8 mouse cellular contexts compared by ENCODE assay signal in the genomic region with DNA sequence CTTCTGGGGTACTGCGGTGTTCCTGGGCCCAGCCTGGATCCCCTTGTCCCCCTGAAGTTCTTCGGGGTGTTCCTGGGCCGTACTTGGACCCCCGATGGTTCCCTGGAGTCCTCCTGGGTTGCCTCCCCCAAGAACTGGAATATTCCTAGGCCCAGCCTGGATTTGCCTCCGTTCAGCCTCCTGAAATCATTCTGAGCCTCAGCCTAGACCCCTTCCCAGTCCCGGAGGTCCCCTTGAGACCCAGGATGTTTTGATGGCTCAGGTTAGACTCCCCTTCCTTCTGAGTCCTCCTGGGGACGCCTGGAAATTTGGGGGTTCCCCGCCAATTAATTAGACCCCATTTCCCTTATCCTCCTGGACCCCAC. TPM values are rescaled to one million over a fixed set of nuclear protein-coding genes. Genes with fewer than 3 reads are reported as not detected.
DNase-seq lines count a peak whose midpoint lies in the region; ATAC-seq lines count a peak whose summit lies in the region.

No protein-coding gene starts in this region.

- no peak for DNase-seq in heart, postnatal 14 days
- DNase-seq in R1 (ENCODE audit: low read depth, low spot score), result peak; percentile 48
- no peak for DNase-seq in hindbrain, embryonic 11.5 days (ENCODE audit: low spot score)
- DNase-seq in midbrain, embryonic 11.5 days (ENCODE audit: low spot score, missing footprints), result no peak
- DNase-seq in urinary bladder, postnatal 36 days (ENCODE audit: low spot score in 2 of 2), result no peak
- no peak for DNase-seq in layer of hippocampus, adult 9-10 months (ENCODE audit: low spot score)

- H3K4me1 ChIP-seq in heart, embryonic 16.5 days (ENCODE audit: control insufficient read depth, insufficient read depth, low read length), result peaks cover 13% of the 10 kb centered on the region
- H3K4me1 ChIP-seq in hindbrain, embryonic 11.5 days (replicated peaks; ENCODE audit: control insufficient read depth, insufficient read depth, low read length), result peaks cover 8% of the 10 kb centered on the region
- peaks cover 15% of the 10 kb centered on the region for H3K4me1 ChIP-seq in midbrain, embryonic 11.5 days (ENCODE audit: control insufficient read depth, insufficient read depth, low read length)

- H3K36me3 ChIP-seq in heart, embryonic 16.5 days (ENCODE audit: control insufficient read depth, insufficient read depth), result no peaks in the 10 kb centered on the region
- no peaks in the 10 kb centered on the region for H3K36me3 ChIP-seq in hindbrain, embryonic 11.5 days (ENCODE audit: control insufficient read depth, insufficient read depth, low read length)
- no peaks in the 10 kb centered on the region for H3K36me3 ChIP-seq in midbrain, embryonic 11.5 days (ENCODE audit: control insufficient read depth, insufficient read depth, low read length)

- intact Hi-C loops in heart, postnatal 14 days (cut with DNase I), result loop anchor here (5.0 kb wide), 2 partner anchors 35 to 60 kb away; no protein-coding TSS in a partner anchor

- H3K4me2 ChIP-seq in heart, embryonic 16.5 days (ENCODE audit: low read depth, low read length), result peak overlapping the region; percentile 88
- H3K4me2 ChIP-seq in hindbrain, embryonic 11.5 days (replicated peaks; ENCODE audit: low read depth, low read length), result peak overlapping the region; percentile 85
- H3K4me2 ChIP-seq in midbrain, embryonic 11.5 days, result peak overlapping the region; percentile 83

- peak overlapping the region; percentile 98 for H3K4me3 ChIP-seq in heart, embryonic 16.5 days (ENCODE audit: low read length)
- peak overlapping the region; percentile 92 for H3K4me3 ChIP-seq in hindbrain, embryonic 11.5 days (ENCODE audit: low read depth, low read length)
- H3K4me3 ChIP-seq in midbrain, embryonic 11.5 days (ENCODE audit: low read depth, low read length), result peak overlapping the region; percentile 94

- ATAC-seq in heart, embryonic 16.5 days (replicated peaks; ENCODE audit: extremely low read depth, insufficient read depth, low FRiP score), result no peak; the same call in 1 of the 2 replicates
- peak; percentile 41 for ATAC-seq in hindbrain, embryonic 11.5 days (ENCODE audit: low FRiP score)
- peak; percentile 35; the same call in 1 of the 2 replicates for ATAC-seq in midbrain, embryonic 11.5 days (ENCODE audit: low FRiP score)
- no peak for ATAC-seq in CD4-positive, CD25-positive, alpha-beta regulatory T cell, adult 4 months

- H3K27me3 ChIP-seq in heart, embryonic 16.5 days (ENCODE audit: control insufficient read depth, insufficient read depth, low read length), result no peaks in the 10 kb centered on the region
- H3K27me3 ChIP-seq in hindbrain, embryonic 11.5 days (ENCODE audit: control insufficient read depth, insufficient read depth, low read length), result no peaks in the 10 kb centered on the region
- H3K27me3 ChIP-seq in midbrain, embryonic 11.5 days (ENCODE audit: control insufficient read depth, insufficient read depth, low read length), result no peaks in the 10 kb centered on the region

- peak overlapping the region; percentile 100 for H3K9ac ChIP-seq in heart, embryonic 16.5 days (ENCODE audit: low read length)
- H3K9ac ChIP-seq in hindbrain, embryonic 11.5 days (ENCODE audit: low read depth, low read length), result peak overlapping the region; percentile 97
- peak overlapping the region; percentile 99 for H3K9ac ChIP-seq in midbrain, embryonic 11.5 days (ENCODE audit: low read length)

- WGBS in heart, embryonic 16.5 days, result 28% methylated on average over 8 of the region's 8 CpGs
- WGBS in hindbrain, embryonic 11.5 days, result 18% methylated on average over 8 of the region's 8 CpGs
- 21% methylated on average over 8 of the region's 8 CpGs for WGBS in midbrain, embryonic 11.5 days

- H3K27ac ChIP-seq in heart, embryonic 16.5 days (ENCODE audit: low read length), result peak overlapping the region; percentile 72
- no peak overlapping the region for H3K27ac ChIP-seq in hindbrain, embryonic 11.5 days (ENCODE audit: low read depth, low read length)
- H3K27ac ChIP-seq in midbrain, embryonic 11.5 days (ENCODE audit: low read depth, low read length), result 0 out of 2 replicates have a peak overlapping the region, but pooled peaks have one; percentile 20

- no peaks in the 10 kb centered on the region for H3K9me3 ChIP-seq in heart, embryonic 16.5 days (replicated peaks; ENCODE audit: control insufficient read depth, low read length)
- no peaks in the 10 kb centered on the region for H3K9me3 ChIP-seq in hindbrain, embryonic 11.5 days (ENCODE audit: control insufficient read depth, low read length)
- no peaks in the 10 kb centered on the region for H3K9me3 ChIP-seq in midbrain, embryonic 11.5 days (ENCODE audit: control insufficient read depth, low read length)

RNA-seq across cellular contexts. Expression of gene Agpat3, which starts 0.4 kb away (rescaled TPM):
- polyA plus RNA-seq in heart, embryonic 16.5 days (2015; fragmentation: Nextera tagmentation; extraction: Ambion mirVana), result 56.6 and 69.5 TPM in 2 replicates
- total RNA-seq in heart, postnatal 14 days (2021), result 100 to 1,000 TPM; 246 to 265 TPM
- polyA plus RNA-seq in hindbrain, embryonic 11.5 days (2014; fragmentation: Nextera tagmentation; extraction: Ambion mirVana), result 44.1 and 46.0 TPM in 2 replicates
- polyA plus RNA-seq in midbrain, embryonic 11.5 days (2014; fragmentation: Nextera tagmentation; extraction: Ambion mirVana), result 37.8 and 46.3 TPM in 2 replicates
- polyA plus RNA-seq in CD4-positive, CD25-positive, alpha-beta regulatory T cell, adult 4 months (2017; shearing (Covaris generic)), result 100 to 1,000 TPM in 1 of 2 experiments, 10 to 100 TPM in 1; 94.4 to 115 TPM

Comparison
In these comparisons a context has a peak if more than half of its experiments do, and no peak if none do; other contexts are left out.
1. ATAC-seq: peak in hindbrain, embryonic 11.5 days (single experiment) and midbrain, embryonic 11.5 days (single experiment); none in heart, embryonic 16.5 days (single experiment) and CD4-positive, CD25-positive, alpha-beta regulatory T cell, adult 4 months (single experiment).
2. Peak in every context shown above with its lines, with median percentiles within 50 percentile points of each other: H3K4me2 ChIP-seq, H3K4me3 ChIP-seq and H3K9ac ChIP-seq.